Mouse (Mus musculus) CD4-positive, CD25-positive, alpha-beta regulatory T cell, adult 4 months (primary cell): ENCODE results near the gene Nmnat1. TPM values are rescaled to one million over a fixed set of nuclear protein-coding genes. Genes with fewer than 3 reads are reported as not detected.

ENCODE experiments used
- ATAC-seq: one replicate; pipeline ENCODE4 v1.8.0; 2017
- polyA plus RNA-seq, 2 experiments: library from polyadenylated mRNA; unstranded; fragments of 100-300 nt; shearing (Covaris generic); gene quantifications; one replicate each; pipeline ENCODE4 v1.2.1; 2017

Gene Nmnat1
- polyA plus RNA-seq: 1 to 10 TPM; 7.3 to 8.2 TPM

- ATAC-seq: peak; percentile 95
Observed at GRCm38 (mm10) chr4:149485053-149485824, at the start of gene Nmnat1, which contains the start of gene Lzic. Nmnat1 (minus strand) TSS chr4:149485202. Lzic (plus strand) TSS chr4:149485229.

- no peak for ATAC-seq
Observed at GRCm38 (mm10) chr4:149529691-149530090, 44.7 kb upstream of the Nmnat1 start.

- no peak for ATAC-seq
Observed at GRCm38 (mm10) chr4:149527621-149528354, 42.8 kb upstream of the Nmnat1 start.

GRCm38 (mm10) chr4:149526330-149526729 is 41.3 kb upstream of the Nmnat1 start:
- ATAC-seq: no peak

- no peak for ATAC-seq
Observed at GRCm38 (mm10) chr4:149525811-149526210, 40.8 kb upstream of the Nmnat1 start.

- ATAC-seq: no peak
Observed at GRCm38 (mm10) chr4:149525170-149525569, 40.2 kb upstream of the Nmnat1 start.

- no peak for ATAC-seq
Observed at GRCm38 (mm10) chr4:149523961-149524360, 39.0 kb upstream of the Nmnat1 start.

GRCm38 (mm10) chr4:149521258-149521657 is 36.3 kb upstream of the Nmnat1 start:
- ATAC-seq: no peak

- no peak for ATAC-seq
Observed at GRCm38 (mm10) chr4:149518351-149519220, 33.6 kb upstream of the Nmnat1 start.

GRCm38 (mm10) chr4:149517868-149518340 is 32.9 kb upstream of the Nmnat1 start, which contains the start of gene Ctnnbip1:
Ctnnbip1 (plus strand) TSS chr4:149518236.
- ATAC-seq: peak; percentile 96

- ATAC-seq: no peak
Observed at GRCm38 (mm10) chr4:149515706-149516105, 30.7 kb upstream of the Nmnat1 start.

GRCm38 (mm10) chr4:149512072-149512471 is 27.1 kb upstream of the Nmnat1 start:
- no peak for ATAC-seq

- no peak for ATAC-seq
Observed at GRCm38 (mm10) chr4:149511221-149511646, 26.2 kb upstream of the Nmnat1 start.

- ATAC-seq: no peak
Observed at GRCm38 (mm10) chr4:149506904-149507303, 21.9 kb upstream of the Nmnat1 start.

GRCm38 (mm10) chr4:149505261-149505967 is 20.4 kb upstream of the Nmnat1 start:
- no peak for ATAC-seq

GRCm38 (mm10) chr4:149504858-149505257 is 19.9 kb upstream of the Nmnat1 start:
- no peak for ATAC-seq

GRCm38 (mm10) chr4:149504363-149504762 is 19.4 kb upstream of the Nmnat1 start:
- no peak for ATAC-seq

GRCm38 (mm10) chr4:149499790-149500189 is 14.8 kb upstream of the Nmnat1 start:
- no peak for ATAC-seq

- no peak for ATAC-seq
Observed at GRCm38 (mm10) chr4:149498901-149499300, 13.9 kb upstream of the Nmnat1 start.

GRCm38 (mm10) chr4:149496612-149497011 is 11.6 kb upstream of the Nmnat1 start:
- no peak for ATAC-seq

GRCm38 (mm10) chr4:149491151-149491550 is 6.1 kb upstream of the Nmnat1 start:
- no peak for ATAC-seq
